Mouse (Mus musculus) C2C12 (cell line): ENCODE data around the gene Nfam1.

Experiments used
- CEBPB ChIP-seq: IDR thresholded peaks from one replicate; pipeline ENCODE4 v1.6.1; 2011; ENCODE audit warnings: low read depth, mild to moderate bottlenecking, control low read depth, moderate library complexity
- CTCF ChIP-seq: IDR thresholded peaks from one replicate; pipeline ENCODE4 v1.5.1; 2011; ENCODE audit not compliant: control insufficient read depth, insufficient read depth, insufficient read length
- FOSL1 ChIP-seq: IDR thresholded peaks from one replicate; pipeline ENCODE4 v1.8.0; 2011; ENCODE audit warnings: mild to moderate bottlenecking, low read length; ENCODE audit not compliant: poor library complexity, insufficient read depth, severe bottlenecking
- MAX ChIP-seq: IDR thresholded peaks from one replicate; pipeline ENCODE4 v1.6.1; 2011; ENCODE audit warnings: mild to moderate bottlenecking, control low read depth
- MYOD1 ChIP-seq: IDR thresholded peaks from one replicate; pipeline ENCODE4 v1.6.1; 2011; ENCODE audit warnings: low read depth; ENCODE audit not compliant: control insufficient read depth, insufficient read length
- MYOG ChIP-seq: IDR thresholded peaks from one replicate; pipeline ENCODE4 v1.6.1; 2011; ENCODE audit not compliant: control insufficient read depth, insufficient read length; ENCODE audit errors: extremely low read depth
- USF1 ChIP-seq: IDR thresholded peaks from one replicate; pipeline ENCODE4 v1.6.1; 2011; ENCODE audit warnings: low read depth, mild to moderate bottlenecking, control low read depth, moderate library complexity

DNA sequence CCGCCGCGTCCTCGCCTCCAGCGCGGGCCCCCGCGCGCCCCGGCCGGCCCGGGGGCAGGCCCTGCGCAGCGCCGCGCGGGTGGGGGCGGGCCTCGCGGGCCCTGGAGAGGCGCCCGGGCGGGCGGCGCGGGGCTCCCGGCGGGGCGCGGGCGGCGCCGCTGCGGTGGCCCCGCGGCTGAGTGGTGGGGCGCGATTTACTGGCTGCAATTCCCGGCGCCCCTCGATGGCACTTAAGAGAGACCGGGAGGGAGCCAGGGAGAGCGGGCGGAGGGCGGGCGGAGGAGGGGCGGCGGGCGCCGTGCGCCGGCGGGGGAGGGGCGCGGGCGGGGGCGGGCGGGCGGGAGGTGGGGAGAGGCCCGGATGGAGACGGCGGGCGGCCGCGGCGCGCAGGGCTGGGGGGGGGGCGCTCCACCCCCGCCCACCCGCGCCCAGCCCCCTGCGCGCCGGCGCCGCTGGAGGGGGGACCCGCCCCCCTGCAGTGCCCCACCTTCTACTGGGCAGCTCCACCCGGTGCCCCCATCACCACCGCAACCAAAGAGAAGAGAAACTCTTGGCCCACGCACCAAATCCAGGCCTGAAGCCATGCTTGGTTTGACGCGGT is 69.5 kb downstream of the Nfam1 start:
- TF ChIP-seq CTCF (no peak), MAX (no peak), USF1 (no peak), FOSL1 (no peak), CEBPB (no peak), MYOD1 (no peak), MYOG (no peak)
